Mouse (Mus musculus) stomach, postnatal 0 days (tissue): Measurements from ENCODE around the gene Fars2.

ENCODE experiments used
- CTCF ChIP-seq: IDR thresholded peaks from 2 replicates; pipeline ENCODE4 v1.5.1; 2016; ENCODE audit warnings: antibody characterized with exemption, low read depth, mild to moderate bottlenecking, moderate library complexity
- EP300 ChIP-seq: optimal IDR thresholded peaks from 2 replicates; pipeline ENCODE3; 2016; ENCODE audit warnings: antibody characterized with exemption

GRCm38 (mm10) chr13:36265342-36265744, 148.1 kb downstream of the Fars2 start:
- TF ChIP-seq CTCF (no peak), EP300 (no peak)
